Mouse (Mus musculus): Measurements from ENCODE around the gene Ccdc97. TPM values are rescaled to one million over a fixed set of nuclear protein-coding genes. Genes with fewer than 3 reads are reported as not detected.
A peak's percentile ranks its signal among the peaks of the same experiment; 100 is the strongest.

Ccdc97 gene
- 8.5 and 11.9 TPM in 2 replicates for polyA plus RNA-seq (2015; fragmentation: Nextera tagmentation; extraction: Ambion mirVana)

DNA sequence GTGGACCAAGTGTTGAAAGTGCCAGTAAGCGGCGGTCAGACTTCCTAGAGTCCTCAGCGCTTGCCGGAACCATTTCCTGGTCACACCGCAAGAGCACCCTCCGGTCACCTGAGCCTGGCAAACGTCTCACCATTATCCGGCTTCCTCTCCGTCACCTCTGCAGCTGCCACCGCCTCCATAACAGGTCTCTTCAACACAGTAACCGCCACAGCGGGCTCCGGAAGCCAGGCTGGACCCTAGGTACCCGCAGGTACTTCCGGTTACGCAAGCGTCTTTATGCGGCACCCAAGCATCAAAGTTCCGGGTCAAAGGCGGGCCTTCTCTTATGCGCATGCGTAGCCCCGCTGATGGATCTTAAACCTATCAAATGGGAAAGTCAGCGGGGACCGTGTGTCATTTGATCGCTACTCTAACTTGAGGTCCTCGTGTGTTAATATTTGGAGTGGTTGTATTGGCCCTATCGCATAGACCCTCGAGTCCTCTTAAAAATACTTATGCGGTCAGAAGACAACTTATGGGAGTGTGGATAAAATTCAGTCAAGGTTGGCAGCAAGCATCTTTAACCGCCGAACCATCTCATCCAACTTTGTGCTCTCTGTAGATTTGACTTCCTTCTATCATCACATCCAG lies at the start of gene Ccdc97:
Gene Ccdc97, minus strand, starts transcription at position 301 of the 630 bp plus-strand sequence.
- ATAC-seq (ENCODE audit: low read depth), result peak; percentile 83
- Histone ChIP-seq H3K4me1 (ENCODE audit: control insufficient read depth, low read depth, low read length) (peaks cover 33% of the 10 kb centered on the region), H3K27me3 (ENCODE audit: control insufficient read depth, insufficient read depth, low read depth, low read length) (no peaks in the 10 kb centered on the region), H3K9me3 (replicated peaks; ENCODE audit: control insufficient read depth, low read length) (no peaks in the 10 kb centered on the region), H3K27ac (ENCODE audit: low read length) (peak within 1 kb of the TSS; percentile 91), H3K4me3 (ENCODE audit: low read depth, low read length) (peak within 1 kb of the TSS; percentile 90), H3K9ac (ENCODE audit: low read depth, low read length) (peak within 1 kb of the TSS; percentile 90), H3K4me2 (ENCODE audit: low read depth, low read length) (peak within 1 kb of the TSS; percentile 87), H3K36me3 (ENCODE audit: control insufficient read depth, insufficient read depth) (peaks cover 45% of the 10 kb centered on the region)
- 3% methylated on average over 32 of the region's 32 CpGs for WGBS (ENCODE audit: insufficient replicate concordance)

DNA sequence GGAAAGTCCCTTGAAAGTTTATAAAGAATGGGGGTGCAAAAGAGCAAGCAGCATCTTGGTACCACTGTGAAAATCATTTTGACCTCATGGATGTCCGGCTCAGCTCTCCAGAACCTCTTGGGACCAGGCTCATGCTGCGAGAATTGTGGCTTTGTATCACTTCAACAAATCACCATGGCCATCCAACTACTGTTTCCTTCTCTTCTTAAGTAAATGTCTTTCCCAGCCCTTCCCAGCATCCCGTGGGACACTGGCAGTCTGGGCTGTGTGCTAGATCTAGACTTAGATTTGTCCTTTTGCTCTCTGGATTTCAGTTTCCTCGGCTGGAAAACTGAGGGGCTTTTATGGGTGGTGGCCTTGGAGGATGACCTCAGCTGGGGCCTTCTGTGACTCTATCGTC lies 49.3 kb upstream of the Ccdc97 start:
- WGBS (ENCODE audit: insufficient replicate concordance), result 63% methylated on average over 5 of the region's 5 CpGs

DNA sequence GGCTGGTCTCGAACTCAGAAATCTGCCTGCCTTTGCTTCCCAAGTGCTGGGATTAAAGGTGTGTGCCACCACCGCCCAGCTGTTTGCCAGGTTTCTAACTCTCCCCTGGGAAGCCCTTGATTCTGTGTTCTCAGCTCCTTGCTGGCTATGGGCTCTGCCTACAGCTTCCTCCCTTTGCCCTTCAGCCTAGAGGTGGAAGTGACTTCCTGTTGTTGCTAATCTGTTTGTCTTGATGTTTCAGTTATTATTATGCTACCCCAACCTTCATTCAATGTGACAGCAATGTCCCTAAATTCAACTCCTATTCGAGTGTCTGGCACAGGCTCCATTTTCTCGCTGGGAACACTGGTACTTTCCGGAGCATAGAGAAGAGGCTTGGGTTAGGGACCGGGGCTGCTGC lies 47.2 kb upstream of the Ccdc97 start:
- Histone ChIP-seq H3K4me2 (ENCODE audit: low read depth, low read length) (no peak overlapping the region), H3K4me1 (ENCODE audit: control insufficient read depth, low read depth, low read length) (no peaks in the 10 kb centered on the region), H3K27me3 (ENCODE audit: control insufficient read depth, insufficient read depth, low read depth, low read length) (no peaks in the 10 kb centered on the region), H3K9me3 (replicated peaks; ENCODE audit: control insufficient read depth, low read length) (no peaks in the 10 kb centered on the region), H3K9ac (ENCODE audit: low read depth, low read length) (no peak overlapping the region), H3K36me3 (ENCODE audit: control insufficient read depth, insufficient read depth) (no peaks in the 10 kb centered on the region), H3K4me3 (ENCODE audit: low read depth, low read length) (no peak overlapping the region), H3K27ac (ENCODE audit: low read length) (no peak overlapping the region)
- 60% methylated on average over 6 of the region's 6 CpGs for WGBS (ENCODE audit: insufficient replicate concordance)
- no peak for ATAC-seq (ENCODE audit: low read depth)

More for the DNA sequence above, 49.3 kb upstream of the Ccdc97 start:
- no peaks in the 10 kb centered on the region for H3K36me3 ChIP-seq (ENCODE audit: control insufficient read depth, insufficient read depth)
- no peak overlapping the region for H3K4me3 ChIP-seq (ENCODE audit: low read depth, low read length)
- H3K4me1 ChIP-seq (ENCODE audit: control insufficient read depth, low read depth, low read length), result no peaks in the 10 kb centered on the region
- no peak overlapping the region for H3K9ac ChIP-seq (ENCODE audit: low read depth, low read length)
- H3K27ac ChIP-seq (ENCODE audit: low read length), result no peak overlapping the region
- H3K9me3 ChIP-seq (replicated peaks; ENCODE audit: control insufficient read depth, low read length), result no peaks in the 10 kb centered on the region
- no peaks in the 10 kb centered on the region for H3K27me3 ChIP-seq (ENCODE audit: control insufficient read depth, insufficient read depth, low read depth, low read length)
- no peak overlapping the region for H3K4me2 ChIP-seq (ENCODE audit: low read depth, low read length)
- no peak for ATAC-seq (ENCODE audit: low read depth)

DNA sequence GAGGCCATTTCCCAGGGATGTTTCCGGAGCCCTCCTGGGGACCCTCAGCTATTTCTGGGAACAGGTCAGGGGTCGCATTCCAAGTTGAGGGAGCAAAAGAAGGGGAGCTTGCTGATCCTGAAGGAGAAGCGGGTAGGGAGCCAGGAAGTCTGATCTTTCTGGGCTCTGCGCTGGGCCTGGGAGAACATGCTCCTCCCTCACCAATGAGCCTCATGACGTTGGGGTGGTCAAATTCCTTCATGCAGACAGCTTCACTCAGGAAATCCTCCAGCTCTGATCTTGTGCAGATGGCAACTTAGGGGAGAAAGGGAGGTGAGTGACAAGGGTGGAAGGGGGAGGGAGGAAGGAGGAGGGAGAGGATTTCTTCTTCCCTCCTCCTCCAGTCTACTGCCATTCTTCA lies 45.3 kb upstream of the Ccdc97 start:
- peak; percentile 38; the same call in 1 of the 2 replicates for ATAC-seq (ENCODE audit: low read depth)
- Histone ChIP-seq H3K4me1 (ENCODE audit: control insufficient read depth, low read depth, low read length) (no peaks in the 10 kb centered on the region), H3K9me3 (replicated peaks; ENCODE audit: control insufficient read depth, low read length) (no peaks in the 10 kb centered on the region), H3K4me2 (ENCODE audit: low read depth, low read length) (no peak overlapping the region), H3K9ac (ENCODE audit: low read depth, low read length) (no peak overlapping the region), H3K27me3 (ENCODE audit: control insufficient read depth, insufficient read depth, low read depth, low read length) (no peaks in the 10 kb centered on the region), H3K4me3 (ENCODE audit: low read depth, low read length) (no peak overlapping the region), H3K27ac (ENCODE audit: low read length) (no peak overlapping the region), H3K36me3 (ENCODE audit: control insufficient read depth, insufficient read depth) (no peaks in the 10 kb centered on the region)
- 43% methylated on average over 5 of the region's 5 CpGs for WGBS (ENCODE audit: insufficient replicate concordance)

DNA sequence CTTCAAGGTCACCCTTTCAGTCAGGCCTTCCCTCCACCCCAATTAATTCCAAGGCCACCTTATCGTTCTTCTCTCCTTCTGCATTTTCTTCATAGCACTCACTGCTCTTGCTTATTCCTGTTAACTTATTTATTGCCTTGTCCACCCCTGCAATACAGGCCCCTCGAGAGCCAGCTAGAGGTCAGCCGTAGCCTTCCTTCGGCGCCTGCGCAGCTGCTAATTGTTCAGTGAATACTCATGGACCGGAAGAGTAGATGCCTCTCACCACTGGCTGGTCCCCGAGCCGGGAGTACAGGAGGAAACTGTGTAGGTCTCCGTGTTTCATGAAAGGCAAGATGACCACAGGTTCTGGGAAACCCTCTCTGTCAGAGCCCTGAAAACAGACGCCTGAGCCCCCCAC lies 44.8 kb upstream of the Ccdc97 start:
- H3K9ac ChIP-seq (ENCODE audit: low read depth, low read length), result no peak overlapping the region
- H3K27me3 ChIP-seq (ENCODE audit: control insufficient read depth, insufficient read depth, low read depth, low read length), result no peaks in the 10 kb centered on the region
- H3K9me3 ChIP-seq (replicated peaks; ENCODE audit: control insufficient read depth, low read length), result no peaks in the 10 kb centered on the region
- H3K36me3 ChIP-seq (ENCODE audit: control insufficient read depth, insufficient read depth), result no peaks in the 10 kb centered on the region
- no peak overlapping the region for H3K4me2 ChIP-seq (ENCODE audit: low read depth, low read length)
- H3K27ac ChIP-seq (ENCODE audit: low read length), result no peak overlapping the region
- 51% methylated on average over 11 of the region's 11 CpGs for WGBS (ENCODE audit: insufficient replicate concordance)
- ATAC-seq (ENCODE audit: low read depth), result no peak
- no peaks in the 10 kb centered on the region for H3K4me1 ChIP-seq (ENCODE audit: control insufficient read depth, low read depth, low read length)
- no peak overlapping the region for H3K4me3 ChIP-seq (ENCODE audit: low read depth, low read length)

DNA sequence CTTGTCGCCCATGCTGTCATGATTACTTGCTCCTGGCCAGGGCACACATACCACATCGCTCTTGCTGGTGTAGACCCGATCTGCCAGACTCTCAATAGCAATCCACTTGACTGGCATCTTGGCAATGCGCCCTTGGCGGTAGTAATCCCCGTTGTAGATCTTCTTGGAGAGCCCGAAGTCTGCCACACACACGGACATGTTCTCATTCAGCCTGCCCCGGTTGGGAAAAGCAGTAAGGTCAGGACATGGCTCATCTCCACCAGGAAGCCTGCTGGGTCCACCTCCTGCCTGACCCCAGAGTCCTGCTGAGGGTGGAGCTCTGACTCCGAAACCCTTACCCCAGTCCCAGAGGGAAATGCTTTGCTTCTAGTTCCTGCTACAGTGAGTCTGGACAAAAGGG lies 42.5 kb upstream of the Ccdc97 start:
- no peaks in the 10 kb centered on the region for H3K27me3 ChIP-seq (ENCODE audit: control insufficient read depth, insufficient read depth, low read depth, low read length)
- ATAC-seq (ENCODE audit: low read depth), result no peak
- H3K4me3 ChIP-seq (ENCODE audit: low read depth, low read length), result no peak overlapping the region
- 72% methylated on average over 10 of the region's 10 CpGs for WGBS (ENCODE audit: insufficient replicate concordance)
- H3K36me3 ChIP-seq (ENCODE audit: control insufficient read depth, insufficient read depth), result no peaks in the 10 kb centered on the region
- H3K27ac ChIP-seq (ENCODE audit: low read length), result no peak overlapping the region
- H3K4me1 ChIP-seq (ENCODE audit: control insufficient read depth, low read depth, low read length), result peaks cover 2% of the 10 kb centered on the region; the same call in 1 of the 2 replicates
- no peak overlapping the region for H3K9ac ChIP-seq (ENCODE audit: low read depth, low read length)
- no peak overlapping the region for H3K4me2 ChIP-seq (ENCODE audit: low read depth, low read length)
- no peaks in the 10 kb centered on the region for H3K9me3 ChIP-seq (replicated peaks; ENCODE audit: control insufficient read depth, low read length)

DNA sequence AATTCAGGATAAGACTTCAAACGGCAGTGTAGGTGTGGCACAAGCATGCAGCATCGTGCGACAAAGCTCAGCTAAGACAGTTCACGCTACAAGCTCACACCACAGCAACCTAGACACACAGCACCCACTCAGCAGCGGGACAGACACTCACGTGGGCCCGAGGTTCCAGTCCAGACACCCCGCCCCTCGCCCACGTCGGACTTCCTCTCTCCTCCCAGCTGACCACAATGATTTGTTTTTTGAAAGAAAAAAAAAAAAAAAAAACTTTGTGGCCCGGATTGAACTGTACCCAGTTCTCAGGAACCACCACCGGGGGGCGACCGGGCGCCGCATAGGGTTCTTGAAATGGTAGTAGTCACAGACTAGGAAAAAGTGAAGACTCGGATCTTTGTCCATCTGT lies 37.1 kb upstream of the Ccdc97 start:
- WGBS (ENCODE audit: insufficient replicate concordance), result under 1% methylated on average over 18 of the region's 18 CpGs
- Histone ChIP-seq H3K9me3 (replicated peaks; ENCODE audit: control insufficient read depth, low read length) (no peaks in the 10 kb centered on the region), H3K27ac (ENCODE audit: low read length) (peak overlapping the region; percentile 96), H3K4me2 (ENCODE audit: low read depth, low read length) (peak overlapping the region; percentile 83), H3K36me3 (ENCODE audit: control insufficient read depth, insufficient read depth) (peaks cover 3% of the 10 kb centered on the region; the same call in 1 of the 2 replicates), H3K27me3 (ENCODE audit: control insufficient read depth, insufficient read depth, low read depth, low read length) (no peaks in the 10 kb centered on the region), H3K4me1 (ENCODE audit: control insufficient read depth, low read depth, low read length) (peaks cover 19% of the 10 kb centered on the region), H3K9ac (ENCODE audit: low read depth, low read length) (peak overlapping the region; percentile 61), H3K4me3 (ENCODE audit: low read depth, low read length) (peak overlapping the region; percentile 93)
- peak; percentile 8; the same call in 1 of the 2 replicates for ATAC-seq (ENCODE audit: low read depth)

DNA sequence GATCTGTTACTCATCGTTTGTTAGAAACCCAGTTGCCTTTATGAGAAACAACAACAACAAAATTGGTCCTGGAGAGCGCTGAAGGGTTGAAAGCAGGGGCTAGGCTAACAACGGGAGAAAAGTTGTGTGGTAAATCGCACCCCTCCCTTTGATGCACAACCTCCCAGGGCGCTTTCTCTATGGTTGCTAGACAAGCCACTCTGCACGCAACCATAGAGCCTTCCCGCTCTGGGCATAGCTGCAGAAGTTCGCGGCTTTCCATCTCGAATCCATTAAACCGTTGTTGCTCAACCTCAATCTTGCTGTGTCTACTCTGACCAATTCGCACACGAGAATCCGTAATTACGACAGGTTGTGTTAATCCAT lies 36.6 kb upstream of the Ccdc97 start:
- ATAC-seq (ENCODE audit: low read depth), result peak; percentile 30
- under 1% methylated on average over 15 of the region's 15 CpGs for whole genome bisulfite sequencing (ENCODE audit: insufficient replicate concordance)
- peak overlapping the region; percentile 93 for H3K4me3 ChIP-seq (ENCODE audit: low read depth, low read length)
- peaks cover 19% of the 10 kb centered on the region for H3K4me1 ChIP-seq (ENCODE audit: control insufficient read depth, low read depth, low read length)
- H3K27me3 ChIP-seq (ENCODE audit: control insufficient read depth, insufficient read depth, low read depth, low read length), result no peaks in the 10 kb centered on the region
- no peaks in the 10 kb centered on the region for H3K9me3 ChIP-seq (replicated peaks; ENCODE audit: control insufficient read depth, low read length)
- H3K36me3 ChIP-seq (ENCODE audit: control insufficient read depth, insufficient read depth), result peaks cover 9% of the 10 kb centered on the region
- H3K9ac ChIP-seq (ENCODE audit: low read depth, low read length), result peak overlapping the region; percentile 61
- peak overlapping the region; percentile 83 for H3K4me2 ChIP-seq (ENCODE audit: low read depth, low read length)
- H3K27ac ChIP-seq (ENCODE audit: low read length), result peak overlapping the region; percentile 96

DNA sequence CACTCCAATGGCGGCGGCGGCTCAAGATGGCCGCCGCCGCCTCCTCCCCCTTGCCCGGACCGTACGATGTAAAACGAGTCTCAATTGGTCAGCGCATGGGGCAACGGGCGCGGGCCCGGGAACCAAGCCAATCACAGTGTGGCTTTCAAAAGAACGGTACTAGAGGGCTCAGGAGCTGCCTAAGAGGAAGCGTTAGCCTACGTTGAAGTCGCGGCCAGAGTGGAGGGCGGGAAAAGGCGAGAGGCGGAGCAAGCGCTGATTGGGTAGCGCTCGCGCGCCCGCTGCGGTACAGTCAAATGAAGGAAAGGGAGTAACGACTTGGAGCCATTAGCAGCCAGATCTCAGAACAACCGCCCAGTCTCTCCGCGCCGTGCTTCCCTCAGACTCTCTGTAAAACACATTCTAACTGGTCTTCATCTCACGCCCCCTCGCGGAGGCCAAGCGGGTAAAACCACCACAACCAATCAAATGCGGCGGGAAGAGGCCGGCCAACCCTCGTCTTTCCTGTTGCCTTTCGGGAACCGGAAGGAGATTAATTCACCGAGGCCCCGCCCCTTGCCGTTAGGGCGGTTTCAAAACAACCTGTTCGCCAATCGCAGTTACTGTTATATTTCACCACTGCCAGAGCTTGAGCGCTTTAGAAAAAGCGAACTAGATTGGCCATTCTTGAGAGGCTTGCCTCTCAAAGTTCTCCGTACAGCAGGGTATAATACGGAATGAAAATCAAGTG lies 36.0 kb upstream of the Ccdc97 start, which contains the start of gene Hnrnpul1:
Gene Hnrnpul1, minus strand, starts transcription at position 20 of the 730 bp plus-strand sequence.
- Histone ChIP-seq H3K36me3 (ENCODE audit: control insufficient read depth, insufficient read depth) (peaks cover 13% of the 10 kb centered on the region), H3K9ac (ENCODE audit: low read depth, low read length) (peak within 1 kb of the TSS; percentile 99), H3K27ac (ENCODE audit: low read length) (peak within 1 kb of the TSS; percentile 96), H3K4me2 (ENCODE audit: low read depth, low read length) (peak within 1 kb of the TSS; percentile 83), H3K4me3 (ENCODE audit: low read depth, low read length) (peak within 1 kb of the TSS; percentile 93), H3K4me1 (ENCODE audit: control insufficient read depth, low read depth, low read length) (peaks cover 19% of the 10 kb centered on the region), H3K9me3 (replicated peaks; ENCODE audit: control insufficient read depth, low read length) (no peaks in the 10 kb centered on the region), H3K27me3 (ENCODE audit: control insufficient read depth, insufficient read depth, low read depth, low read length) (no peaks in the 10 kb centered on the region)
- under 1% methylated on average over 55 of the region's 55 CpGs for WGBS (ENCODE audit: insufficient replicate concordance)
- ATAC-seq (ENCODE audit: low read depth), result peak; percentile 89
